Mouse (Mus musculus): ENCODE data around the gene Dnah8. TPM values are rescaled to one million over a fixed set of nuclear protein-coding genes. Genes with fewer than 3 reads are reported as not detected.
A peak's percentile ranks its signal among the peaks of the same experiment; 100 is the strongest.

Gene Dnah8
- polyA plus RNA-seq, 1 experiment from 2014 or later = 4.1 TPM

GRCm38 (mm10) chr17:30583258-30584001 is 40.7 kb upstream of the Dnah8 start:
- no peak for ATAC-seq (ENCODE audit: low read depth)
- 83% methylated on average over 2 of the region's 2 CpGs for WGBS
- no peaks in the 10 kb centered on the region for H3K27me3 ChIP-seq (replicated peaks; ENCODE audit: control insufficient read depth, insufficient read depth, low read length)
- no peaks in the 10 kb centered on the region for H3K9me3 ChIP-seq (ENCODE audit: control insufficient read depth, low read length)
- no peaks in the 10 kb centered on the region for H3K4me1 ChIP-seq (ENCODE audit: control insufficient read depth, insufficient read depth, low read length)
- H3K9ac ChIP-seq (ENCODE audit: low read depth, low read length) = no peak overlapping the region
- no peaks in the 10 kb centered on the region for H3K36me3 ChIP-seq (ENCODE audit: control insufficient read depth, insufficient read depth, low read length)
- H3K4me2 ChIP-seq (ENCODE audit: low read depth, low read length) = no peak overlapping the region
- no peak for DNase-seq (ENCODE audit: low spot score)
- no peak overlapping the region for H3K27ac ChIP-seq (replicated peaks; ENCODE audit: low read depth, low read length)
- no peak overlapping the region for H3K4me3 ChIP-seq (ENCODE audit: low read depth, low read length)

- Histone ChIP-seq H3K9me3 (ENCODE audit: control insufficient read depth, low read length) (no peaks in the 10 kb centered on the region), H3K4me2 (ENCODE audit: low read depth, low read length) (no peak overlapping the region), H3K4me1 (ENCODE audit: control insufficient read depth, insufficient read depth, low read length) (no peaks in the 10 kb centered on the region), H3K27ac (replicated peaks; ENCODE audit: low read depth, low read length) (no peak overlapping the region), H3K9ac (ENCODE audit: low read depth, low read length) (no peak overlapping the region), H3K4me3 (ENCODE audit: low read depth, low read length) (no peak overlapping the region), H3K27me3 (replicated peaks; ENCODE audit: control insufficient read depth, insufficient read depth, low read length) (no peaks in the 10 kb centered on the region), H3K36me3 (ENCODE audit: control insufficient read depth, insufficient read depth, low read length) (peaks cover 24% of the 10 kb centered on the region; the same call in 1 of the 2 replicates)
- ATAC-seq (ENCODE audit: low read depth) (peak; percentile 15; the same call in 1 of the 2 replicates), DNase-seq (ENCODE audit: low spot score) (peak; percentile 39)
- WGBS = 60% methylated on average over 17 of the region's 17 CpGs
Measured at GRCm38 (mm10) chr17:30590417-30591198, 33.5 kb upstream of the Dnah8 start.

- Histone ChIP-seq H3K9ac (ENCODE audit: low read depth, low read length) (no peak overlapping the region), H3K9me3 (ENCODE audit: control insufficient read depth, low read length) (no peaks in the 10 kb centered on the region), H3K4me3 (ENCODE audit: low read depth, low read length) (no peak overlapping the region), H3K27ac (replicated peaks; ENCODE audit: low read depth, low read length) (no peak overlapping the region), H3K4me2 (ENCODE audit: low read depth, low read length) (no peak overlapping the region), H3K36me3 (ENCODE audit: control insufficient read depth, insufficient read depth, low read length) (peaks cover 58% of the 10 kb centered on the region), H3K27me3 (replicated peaks; ENCODE audit: control insufficient read depth, insufficient read depth, low read length) (no peaks in the 10 kb centered on the region), H3K4me1 (ENCODE audit: control insufficient read depth, insufficient read depth, low read length) (no peaks in the 10 kb centered on the region)
- WGBS = 27% methylated on average over 5 of the region's 5 CpGs
- ATAC-seq (ENCODE audit: low read depth) (no peak), DNase-seq (ENCODE audit: low spot score) (no peak)
Measured at GRCm38 (mm10) chr17:30594407-30594806, 29.7 kb upstream of the Dnah8 start.

GRCm38 (mm10) chr17:30594846-30595245 is 29.3 kb upstream of the Dnah8 start:
- no peak for DNase-seq (ENCODE audit: low spot score)
- H3K36me3 ChIP-seq (ENCODE audit: control insufficient read depth, insufficient read depth, low read length) = peaks cover 61% of the 10 kb centered on the region

GRCm38 (mm10) chr17:30597786-30598185 is 26.4 kb upstream of the Dnah8 start:
- no peak overlapping the region for H3K4me2 ChIP-seq (ENCODE audit: low read depth, low read length)
- no peaks in the 10 kb centered on the region for H3K27me3 ChIP-seq (replicated peaks; ENCODE audit: control insufficient read depth, insufficient read depth, low read length)
- 92% methylated on average over 9 of the region's 9 CpGs for WGBS
- no peak overlapping the region for H3K4me3 ChIP-seq (ENCODE audit: low read depth, low read length)
- no peak overlapping the region for H3K27ac ChIP-seq (replicated peaks; ENCODE audit: low read depth, low read length)
- peaks cover 84% of the 10 kb centered on the region for H3K36me3 ChIP-seq (ENCODE audit: control insufficient read depth, insufficient read depth, low read length)
- no peaks in the 10 kb centered on the region for H3K4me1 ChIP-seq (ENCODE audit: control insufficient read depth, insufficient read depth, low read length)
- H3K9me3 ChIP-seq (ENCODE audit: control insufficient read depth, low read length) = no peaks in the 10 kb centered on the region
- ATAC-seq (ENCODE audit: low read depth) (no peak), DNase-seq (ENCODE audit: low spot score) (no peak)
- H3K9ac ChIP-seq (ENCODE audit: low read depth, low read length) = no peak overlapping the region

More at GRCm38 (mm10) chr17:30594846-30595245, 29.3 kb upstream of the Dnah8 start:
- WGBS = 22% methylated on average over 6 of the region's 6 CpGs
- Histone ChIP-seq H3K4me1 (ENCODE audit: control insufficient read depth, insufficient read depth, low read length) (no peaks in the 10 kb centered on the region), H3K9me3 (ENCODE audit: control insufficient read depth, low read length) (no peaks in the 10 kb centered on the region), H3K9ac (ENCODE audit: low read depth, low read length) (no peak overlapping the region), H3K27me3 (replicated peaks; ENCODE audit: control insufficient read depth, insufficient read depth, low read length) (no peaks in the 10 kb centered on the region), H3K4me3 (ENCODE audit: low read depth, low read length) (no peak overlapping the region), H3K4me2 (ENCODE audit: low read depth, low read length) (no peak overlapping the region), H3K27ac (replicated peaks; ENCODE audit: low read depth, low read length) (no peak overlapping the region)
- ATAC-seq (ENCODE audit: low read depth) = no peak

GRCm38 (mm10) chr17:30598300-30598699 is 25.9 kb upstream of the Dnah8 start:
- peaks cover 84% of the 10 kb centered on the region for H3K36me3 ChIP-seq (ENCODE audit: control insufficient read depth, insufficient read depth, low read length)
- H3K4me3 ChIP-seq (ENCODE audit: low read depth, low read length) = no peak overlapping the region
- H3K4me2 ChIP-seq (ENCODE audit: low read depth, low read length) = no peak overlapping the region
- no peak overlapping the region for H3K27ac ChIP-seq (replicated peaks; ENCODE audit: low read depth, low read length)
- no peaks in the 10 kb centered on the region for H3K27me3 ChIP-seq (replicated peaks; ENCODE audit: control insufficient read depth, insufficient read depth, low read length)
- DNase-seq (ENCODE audit: low spot score) (no peak), ATAC-seq (ENCODE audit: low read depth) (no peak)
- WGBS = 82% methylated on average over 5 of the region's 5 CpGs
- no peaks in the 10 kb centered on the region for H3K4me1 ChIP-seq (ENCODE audit: control insufficient read depth, insufficient read depth, low read length)
- H3K9ac ChIP-seq (ENCODE audit: low read depth, low read length) = no peak overlapping the region
- no peaks in the 10 kb centered on the region for H3K9me3 ChIP-seq (ENCODE audit: control insufficient read depth, low read length)

- 94% methylated on average over 14 of the region's 14 CpGs for WGBS
- DNase-seq (ENCODE audit: low spot score) = no peak
- H3K27me3 ChIP-seq (replicated peaks; ENCODE audit: control insufficient read depth, insufficient read depth, low read length) = no peaks in the 10 kb centered on the region
- no peak overlapping the region for H3K27ac ChIP-seq (replicated peaks; ENCODE audit: low read depth, low read length)
- ATAC-seq (ENCODE audit: low read depth) = no peak
- no peaks in the 10 kb centered on the region for H3K9me3 ChIP-seq (ENCODE audit: control insufficient read depth, low read length)
- no peak overlapping the region for H3K4me3 ChIP-seq (ENCODE audit: low read depth, low read length)
- H3K4me1 ChIP-seq (ENCODE audit: control insufficient read depth, insufficient read depth, low read length) = no peaks in the 10 kb centered on the region
- no peak overlapping the region for H3K9ac ChIP-seq (ENCODE audit: low read depth, low read length)
- H3K4me2 ChIP-seq (ENCODE audit: low read depth, low read length) = no peak overlapping the region
- H3K36me3 ChIP-seq (ENCODE audit: control insufficient read depth, insufficient read depth, low read length) = peaks cover 68% of the 10 kb centered on the region
Measured at GRCm38 (mm10) chr17:30602175-30602574, 22.0 kb upstream of the Dnah8 start.

- Histone ChIP-seq H3K4me1 (ENCODE audit: control insufficient read depth, insufficient read depth, low read length) (0 out of 2 replicates have a peak, but pooled peaks cover 5% of the 10 kb centered on the region), H3K4me2 (ENCODE audit: low read depth, low read length) (no peak overlapping the region), H3K9me3 (ENCODE audit: control insufficient read depth, low read length) (no peaks in the 10 kb centered on the region), H3K27me3 (replicated peaks; ENCODE audit: control insufficient read depth, insufficient read depth, low read length) (no peaks in the 10 kb centered on the region), H3K27ac (replicated peaks; ENCODE audit: low read depth, low read length) (no peak overlapping the region), H3K9ac (ENCODE audit: low read depth, low read length) (no peak overlapping the region), H3K36me3 (ENCODE audit: control insufficient read depth, insufficient read depth, low read length) (peaks cover 54% of the 10 kb centered on the region), H3K4me3 (ENCODE audit: low read depth, low read length) (no peak overlapping the region)
- DNase-seq (ENCODE audit: low spot score) (no peak), ATAC-seq (ENCODE audit: low read depth) (no peak)
- WGBS = 85% methylated on average over 6 of the region's 6 CpGs
Measured at GRCm38 (mm10) chr17:30604296-30604695, 19.9 kb upstream of the Dnah8 start.
